In genomic region chr6:118195108-118195507, GRCm38 (mm10) we compare ENCODE assay signal across 8 mouse cellular contexts. TPM values are rescaled to one million over a fixed set of nuclear protein-coding genes. Genes with fewer than 3 reads are reported as not detected.
A peak's percentile ranks its signal among the peaks of the same experiment; 100 is the strongest.
DNase-seq lines count a peak whose midpoint lies in the region; ATAC-seq and TF ChIP-seq lines count a peak whose summit lies in the region.

No protein-coding gene starts in this region.

- peaks cover 84% of the 10 kb centered on the region for H3K27me3 ChIP-seq in heart, embryonic 10.5 days (ENCODE audit: insufficient read depth, poor library complexity, severe bottlenecking)
- H3K27me3 ChIP-seq in hindbrain, embryonic 14.5 days (ENCODE audit: control insufficient read depth, insufficient read depth, low read length), result peaks cover 36% of the 10 kb centered on the region
- peaks cover 50% of the 10 kb centered on the region for H3K27me3 ChIP-seq in neural tube, embryonic 12.5 days (replicated peaks)

- H3K4me2 ChIP-seq in hindbrain, embryonic 14.5 days (replicated peaks), result peak overlapping the region; percentile 93; the same call in 1 of the 2 replicates
- H3K4me2 ChIP-seq in neural tube, embryonic 12.5 days (replicated peaks), result peak overlapping the region; percentile 98

- no peak for ATAC-seq in hindbrain, embryonic 14.5 days (ENCODE audit: low FRiP score)
- no peak for ATAC-seq in neural tube, embryonic 12.5 days (ENCODE audit: low FRiP score, low read depth)
- no peak for ATAC-seq in erythroid progenitor cell, adult 5-6 weeks (replicated peaks; ENCODE audit: low FRiP score, poor library complexity, severe bottlenecking)

- no peak for TF ChIP-seq POLR2A in embryonic fibroblast, embryonic 13.5 days (IDR thresholded peaks at IDR 0.05; ENCODE audit: low read depth, low read length)

- H3K27ac ChIP-seq in heart, embryonic 10.5 days, result no peak overlapping the region
- no peak overlapping the region for H3K27ac ChIP-seq in embryonic fibroblast, embryonic 13.5 days (ENCODE audit: insufficient read depth, low read length)
- H3K27ac ChIP-seq in hindbrain, embryonic 14.5 days, result no peak overlapping the region
- no peak overlapping the region for H3K27ac ChIP-seq in neural tube, embryonic 12.5 days

- TF ChIP-seq CTCF in embryonic fibroblast, embryonic 13.5 days (IDR thresholded peaks at IDR 0.05; ENCODE audit: borderline replicate concordance, insufficient read depth, low read length), result peak; percentile 70; the same call in 1 of the 2 replicates

- H3K4me3 ChIP-seq in heart, embryonic 10.5 days, result no peak overlapping the region
- H3K4me3 ChIP-seq in embryonic fibroblast, embryonic 13.5 days (ENCODE audit: insufficient read depth, low read length), result no peak overlapping the region
- no peak overlapping the region; the same call in 1 of the 2 replicates for H3K4me3 ChIP-seq in hindbrain, embryonic 14.5 days (replicated peaks; ENCODE audit: low read length)
- no peak overlapping the region for H3K4me3 ChIP-seq in neural tube, embryonic 12.5 days

- intact Hi-C loops in left cerebral cortex, postnatal 14 days (cut with DNase I), result loop anchor here (1.0 kb wide), 1 partner anchor 184 kb away; no protein-coding TSS in a partner anchor

- peak; percentile 22 to 53 for DNase-seq in heart, adult 9 months (ENCODE audit: low spot score in 2 of 2)
- DNase-seq in heart, embryonic 10.5 days (ENCODE audit: low spot score), result no peak
- peak; percentile 32 for DNase-seq in adrenal gland, adult 2 months
- peak; percentile 79 for DNase-seq in hindbrain, embryonic 14.5 days (ENCODE audit: low spot score)
- peak; percentile 64 to 71 for DNase-seq in left cerebral cortex, postnatal 14 days (ENCODE audit: low spot score in 2 of 2)

- no peaks in the 10 kb centered on the region for H3K36me3 ChIP-seq in heart, embryonic 10.5 days
- H3K36me3 ChIP-seq in hindbrain, embryonic 14.5 days (replicated peaks; ENCODE audit: control insufficient read depth, insufficient read depth), result no peaks in the 10 kb centered on the region
- no peaks in the 10 kb centered on the region for H3K36me3 ChIP-seq in neural tube, embryonic 12.5 days

- H3K9me3 ChIP-seq in heart, embryonic 10.5 days, result no peaks in the 10 kb centered on the region
- no peaks in the 10 kb centered on the region for H3K9me3 ChIP-seq in hindbrain, embryonic 14.5 days (ENCODE audit: control insufficient read depth, low read length)
- H3K9me3 ChIP-seq in neural tube, embryonic 12.5 days, result no peaks in the 10 kb centered on the region

- H3K4me1 ChIP-seq in heart, embryonic 10.5 days, result peaks cover 17% of the 10 kb centered on the region
- H3K4me1 ChIP-seq in embryonic fibroblast, embryonic 13.5 days (ENCODE audit: control insufficient read depth, insufficient read depth, low read length), result no peaks in the 10 kb centered on the region
- 0 out of 2 replicates have a peak, but pooled peaks cover 5% of the 10 kb centered on the region for H3K4me1 ChIP-seq in hindbrain, embryonic 14.5 days (replicated peaks; ENCODE audit: control insufficient read depth, insufficient read depth, low read length)
- peaks cover 10% of the 10 kb centered on the region for H3K4me1 ChIP-seq in neural tube, embryonic 12.5 days

- WGBS in heart, embryonic 10.5 days, result 28% methylated on average over 8 of the region's 8 CpGs
- 31% methylated on average over 8 of the region's 8 CpGs for WGBS in hindbrain, embryonic 14.5 days
- 29% methylated on average over 8 of the region's 8 CpGs for WGBS in neural tube, embryonic 12.5 days

- no peak overlapping the region for H3K9ac ChIP-seq in hindbrain, embryonic 14.5 days
- H3K9ac ChIP-seq in neural tube, embryonic 12.5 days, result no peak overlapping the region

RNA-seq across cellular contexts. Expression of gene Ret, which starts 2.4 kb away (rescaled TPM):
- polyA plus RNA-seq in heart, embryonic 10.5 days (2016; fragmentation: Nextera tagmentation; extraction: Ambion mirVana), result 0.06 and 1.3 TPM in 2 replicates
- 1 to 10 TPM; 2.3 to 4.0 TPM for total RNA-seq in adrenal gland, adult 2 months (2021)
- polyA plus RNA-seq in adrenal gland, adult 2 months (2012; rRNA removed), result 1.8 and 2.3 TPM in 2 replicates
- 0.33 and 0.35 TPM in 2 replicates for polyA plus RNA-seq in embryonic fibroblast, embryonic 13.5 days (2011; ENCODE audit: insufficient read length, low read depth, missing spikeins)
- 17.0 and 18.8 TPM in 2 replicates for polyA plus RNA-seq in hindbrain, embryonic 14.5 days (2014; fragmentation: Nextera tagmentation; extraction: Ambion mirVana)
- total RNA-seq in left cerebral cortex, postnatal 14 days (2021), result 1 to 10 TPM; 6.3 TPM
- polyA plus RNA-seq in neural tube, embryonic 12.5 days (2016; fragmentation: Nextera tagmentation; extraction: Ambion mirVana), result 15.9 and 18.8 TPM in 2 replicates
- not detected in 2 replicates for total RNA-seq in erythroid progenitor cell, adult 5-6 weeks (2015; ENCODE audit: low replicate concordance)
- total RNA-seq in erythroid progenitor cell, adult 5-6 weeks (2017; ENCODE audit: low replicate concordance), result not detected in 2 replicates

RNA-seq across cellular contexts. Expression of gene Csgalnact2, which starts 56.2 kb away (rescaled TPM):
- 7.3 and 10.5 TPM in 2 replicates for polyA plus RNA-seq in heart, embryonic 10.5 days (2016; fragmentation: Nextera tagmentation; extraction: Ambion mirVana)
- total RNA-seq in adrenal gland, adult 2 months (2021), result 10 to 100 TPM; 15.3 to 23.6 TPM
- polyA plus RNA-seq in adrenal gland, adult 2 months (2012; rRNA removed), result 0.86 and 0.95 TPM in 2 replicates
- 25.1 and 32.6 TPM in 2 replicates for polyA plus RNA-seq in embryonic fibroblast, embryonic 13.5 days (2011; ENCODE audit: insufficient read length, low read depth, missing spikeins)
- polyA plus RNA-seq in hindbrain, embryonic 14.5 days (2014; fragmentation: Nextera tagmentation; extraction: Ambion mirVana), result 12.7 and 13.3 TPM in 2 replicates
- total RNA-seq in left cerebral cortex, postnatal 14 days (2021), result 10 to 100 TPM; 11.5 to 12.8 TPM
- 8.2 and 8.8 TPM in 2 replicates for polyA plus RNA-seq in neural tube, embryonic 12.5 days (2016; fragmentation: Nextera tagmentation; extraction: Ambion mirVana)
- total RNA-seq in erythroid progenitor cell, adult 5-6 weeks (2015; ENCODE audit: low replicate concordance), result 20.1 and 24.1 TPM in 2 replicates
- 30.2 and 36.1 TPM in 2 replicates for total RNA-seq in erythroid progenitor cell, adult 5-6 weeks (2017; ENCODE audit: low replicate concordance)
